Mouse (Mus musculus): ENCODE measurements around the gene Fosb. TPM values are rescaled to one million over a fixed set of nuclear protein-coding genes. Genes with fewer than 3 reads are reported as not detected.

Gene Fosb
- total RNA-seq, 2 experiments from 2014 or later = 5.2 to 9.8 TPM

DNA sequence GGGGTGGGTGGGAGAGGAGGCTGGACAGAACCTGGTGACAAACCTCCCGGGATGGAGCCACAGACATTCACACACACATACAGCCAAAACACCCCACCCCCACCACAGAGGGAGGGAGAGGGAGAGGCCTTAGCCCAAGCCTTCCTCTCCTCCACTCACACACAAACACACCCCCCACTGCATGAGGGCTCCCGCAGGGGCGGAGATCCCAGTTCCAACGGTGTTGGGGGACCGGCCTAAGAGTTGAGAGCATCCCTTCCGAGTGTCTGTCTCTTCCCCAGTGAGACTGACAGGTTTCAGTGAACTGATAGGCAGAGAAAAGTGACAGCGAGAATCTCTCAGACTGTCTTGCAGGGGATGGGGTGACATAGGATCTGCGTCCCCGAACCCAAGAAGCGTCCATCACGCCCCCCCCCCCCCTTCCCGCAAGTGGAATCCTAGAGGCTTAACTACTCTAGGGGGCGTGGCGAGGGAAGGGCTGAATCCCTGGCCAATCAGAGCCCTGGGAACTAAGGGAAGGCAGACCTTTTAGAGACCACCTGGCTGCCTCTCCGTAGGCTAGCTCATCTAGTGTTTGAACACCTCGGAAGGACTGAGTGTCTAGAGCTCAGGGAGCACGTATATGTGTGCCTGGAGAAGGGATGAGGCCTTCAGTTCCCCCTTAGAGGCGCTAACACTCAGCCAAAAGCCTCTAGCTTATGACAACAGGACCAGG is 2.0 kb downstream of the Fosb start:
- DNase-seq (ENCODE audit: extremely low spot score in 1 of 2, low spot score in 1 of 2) = peak; percentile 46 to 57

DNA sequence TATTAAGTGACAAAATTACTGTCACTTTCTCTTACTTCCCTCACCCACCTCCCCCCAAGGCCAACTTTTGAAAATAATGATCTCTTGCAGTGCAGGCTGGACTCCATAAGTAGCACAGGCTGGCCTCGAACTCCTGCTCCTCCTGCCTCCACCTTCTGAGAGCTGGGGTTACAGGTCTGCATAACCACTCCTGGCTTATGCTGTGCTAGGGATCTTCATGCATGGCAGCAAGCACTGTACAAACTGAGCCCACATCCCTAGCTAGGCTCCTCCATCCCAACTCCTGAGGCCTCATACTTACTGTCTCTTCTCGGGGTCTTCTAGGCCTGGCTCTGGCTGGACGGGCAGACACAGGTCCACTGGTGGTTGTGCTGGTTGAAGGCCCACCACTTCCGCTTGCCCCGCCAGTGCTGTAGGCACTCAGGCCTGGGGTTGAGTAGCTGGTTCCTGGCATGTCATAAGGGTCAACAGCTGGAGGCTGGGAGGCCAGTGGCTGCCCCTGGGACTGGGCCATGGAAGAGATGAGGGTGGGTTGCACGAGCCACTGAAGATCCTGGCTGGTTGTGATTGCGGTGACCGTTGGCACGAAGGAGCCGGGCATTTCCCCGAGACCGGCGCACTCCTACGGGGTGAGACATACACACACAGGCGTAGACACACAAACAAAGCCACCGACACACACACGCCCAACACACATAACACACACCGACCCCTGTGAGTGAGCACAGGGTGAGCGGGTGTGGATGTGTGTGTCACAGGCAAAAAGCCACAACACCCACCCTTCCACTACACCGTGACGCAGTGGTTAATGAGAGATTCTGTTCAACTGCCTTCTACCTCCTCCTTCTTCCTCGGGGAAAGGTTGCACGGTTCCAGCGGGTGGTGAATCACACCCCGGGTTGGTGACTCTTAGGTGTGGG is 2.8 kb downstream of the Fosb start:
- DNase-seq (ENCODE audit: extremely low spot score in 1 of 2, low spot score in 1 of 2) = no peak

DNA sequence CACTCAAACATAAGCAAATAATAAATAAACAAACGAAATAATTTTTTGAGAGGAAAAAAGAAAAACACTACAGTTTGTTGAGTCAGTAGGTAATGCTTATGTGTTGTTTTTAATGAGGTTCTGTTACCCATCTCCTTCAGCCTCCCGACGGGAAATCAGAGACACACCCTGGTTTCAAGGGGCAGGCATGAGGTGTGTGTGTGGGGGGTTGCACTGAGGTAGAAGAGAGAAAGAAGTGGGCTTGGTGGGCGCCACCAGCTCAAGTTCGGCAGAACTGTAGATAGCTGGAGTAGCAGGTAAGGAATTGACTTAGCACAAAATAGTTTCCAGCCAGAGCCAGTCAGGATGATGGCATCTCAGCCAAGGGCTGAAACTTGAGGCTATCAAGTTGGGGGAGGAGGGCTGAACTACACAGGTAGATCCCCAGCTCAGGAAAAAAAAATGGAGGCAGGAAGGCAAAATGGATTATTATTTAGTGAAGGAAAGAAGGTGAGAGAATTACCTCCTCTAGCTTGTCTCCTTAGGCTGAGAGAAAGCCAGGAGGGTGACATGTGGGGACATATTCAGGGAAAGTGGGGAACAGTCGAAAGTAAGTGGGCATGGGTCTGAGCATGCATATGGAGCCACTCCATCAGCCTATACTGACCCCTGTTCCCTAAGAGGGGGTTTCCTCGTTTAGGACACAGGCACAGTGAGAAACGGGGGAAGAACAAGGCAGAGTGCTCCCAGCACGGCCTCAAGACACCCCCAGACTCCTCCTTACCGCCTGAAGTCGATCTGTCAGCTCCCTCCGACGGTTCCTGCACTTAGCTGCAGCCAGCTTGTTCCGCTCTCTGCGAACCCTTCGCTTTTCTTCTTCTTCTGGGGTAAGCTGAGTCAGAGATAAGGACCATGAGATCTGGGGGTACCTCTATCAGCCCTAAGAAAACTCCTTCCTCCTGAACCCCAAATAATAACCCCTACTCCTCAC is 3.8 kb downstream of the Fosb start:
- DNase-seq (ENCODE audit: extremely low spot score in 1 of 2, low spot score in 1 of 2) = no peak

DNA sequence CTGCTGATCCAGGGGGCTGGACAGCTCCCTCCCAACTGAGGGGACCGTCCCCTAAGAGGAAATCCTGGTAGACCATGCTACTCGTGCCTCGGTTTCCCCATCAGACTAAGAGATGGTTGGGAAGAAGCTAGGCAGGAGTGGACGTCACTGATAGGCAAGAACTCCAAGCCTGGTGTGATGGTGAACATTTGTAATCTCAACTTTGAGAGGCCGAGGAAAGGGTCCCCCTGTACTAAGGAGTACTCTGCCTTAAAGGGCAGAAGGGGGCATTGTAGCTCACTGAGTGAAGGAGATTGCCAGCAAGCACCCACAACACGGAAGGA is 4.5 kb downstream of the Fosb start:
- no peak for DNase-seq (ENCODE audit: extremely low spot score in 1 of 2, low spot score in 1 of 2)

DNA sequence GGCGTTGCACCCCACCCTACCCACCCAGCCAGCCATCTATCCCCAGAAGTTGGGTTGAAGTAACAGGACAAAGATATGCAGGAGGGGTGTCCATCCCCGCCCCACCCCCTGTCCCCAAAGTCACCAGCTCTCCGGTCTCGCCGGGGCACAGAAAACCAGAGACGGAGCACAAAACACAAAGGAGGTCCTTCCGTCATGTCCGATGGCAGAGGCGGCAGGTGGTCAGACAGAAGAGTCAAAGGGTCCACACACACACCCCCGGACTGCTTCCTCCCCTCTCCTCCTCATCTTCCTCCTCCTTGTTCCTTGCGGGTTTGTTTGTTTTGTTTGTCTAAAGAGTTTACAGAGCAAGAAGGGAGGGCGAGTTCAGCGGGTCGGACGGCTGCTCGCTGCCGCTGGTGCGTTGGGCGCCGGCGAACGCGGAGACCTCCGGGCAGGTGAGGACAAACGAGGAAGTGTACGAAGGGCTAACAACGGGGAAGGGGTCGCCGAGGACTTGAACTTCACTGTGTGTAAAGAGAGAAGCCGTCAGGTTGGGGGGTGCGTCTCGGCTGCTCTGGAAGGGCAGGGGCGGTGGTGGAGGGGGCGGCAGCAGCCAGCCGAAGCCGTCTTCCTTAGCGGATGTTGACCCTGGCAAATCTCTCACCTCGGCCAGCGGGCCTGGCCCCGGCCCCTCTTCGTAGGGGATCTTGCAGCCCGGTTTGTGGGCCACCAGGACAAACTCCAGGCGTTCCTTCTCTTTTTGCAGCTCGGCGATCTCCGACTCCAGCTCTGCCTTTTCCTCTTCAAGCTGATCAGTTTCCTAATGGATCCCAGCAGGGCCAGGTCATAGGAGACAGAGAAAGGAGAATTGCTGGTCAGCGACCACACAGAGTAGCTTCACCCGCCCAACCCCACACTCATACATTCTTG is 5.1 kb downstream of the Fosb start:
- no peak for DNase-seq (ENCODE audit: extremely low spot score in 1 of 2, low spot score in 1 of 2)

DNA sequence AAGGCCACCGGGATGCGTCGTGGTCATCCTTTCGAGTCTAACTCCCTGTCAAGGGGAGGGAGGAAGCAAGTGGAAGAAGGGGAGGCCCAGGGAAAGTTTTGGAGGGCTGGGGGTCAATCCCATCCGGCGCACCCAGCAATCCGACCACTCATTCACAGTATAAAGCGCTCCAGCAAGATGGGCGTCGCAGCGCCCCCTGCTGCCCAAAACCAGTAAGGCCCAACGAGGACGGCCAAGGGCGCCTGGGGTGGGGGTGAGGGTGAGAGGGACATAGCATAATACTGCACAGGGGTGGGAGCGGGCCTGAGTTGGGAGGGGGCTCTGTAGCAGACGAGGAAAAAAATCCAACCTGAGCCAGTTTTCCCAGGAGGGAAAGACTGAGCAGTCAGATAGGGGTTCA is 6.1 kb downstream of the Fosb start:
- DNase-seq (ENCODE audit: extremely low spot score in 1 of 2, low spot score in 1 of 2) = peak; percentile 74 to 83

DNA sequence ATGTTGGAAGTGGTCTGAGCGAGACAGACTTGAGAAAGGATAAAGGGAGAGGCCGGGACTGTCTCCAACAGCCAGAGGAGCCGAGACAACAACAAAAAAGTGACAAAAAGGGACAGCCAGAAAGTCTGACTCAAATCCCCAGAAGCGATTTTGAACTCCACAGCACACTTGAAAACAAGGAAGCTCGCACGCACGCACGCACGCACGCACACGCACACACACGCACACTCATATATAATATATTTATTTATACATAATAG is 6.9 kb downstream of the Fosb start:
- no peak for DNase-seq (ENCODE audit: extremely low spot score in 1 of 2, low spot score in 1 of 2)

DNA sequence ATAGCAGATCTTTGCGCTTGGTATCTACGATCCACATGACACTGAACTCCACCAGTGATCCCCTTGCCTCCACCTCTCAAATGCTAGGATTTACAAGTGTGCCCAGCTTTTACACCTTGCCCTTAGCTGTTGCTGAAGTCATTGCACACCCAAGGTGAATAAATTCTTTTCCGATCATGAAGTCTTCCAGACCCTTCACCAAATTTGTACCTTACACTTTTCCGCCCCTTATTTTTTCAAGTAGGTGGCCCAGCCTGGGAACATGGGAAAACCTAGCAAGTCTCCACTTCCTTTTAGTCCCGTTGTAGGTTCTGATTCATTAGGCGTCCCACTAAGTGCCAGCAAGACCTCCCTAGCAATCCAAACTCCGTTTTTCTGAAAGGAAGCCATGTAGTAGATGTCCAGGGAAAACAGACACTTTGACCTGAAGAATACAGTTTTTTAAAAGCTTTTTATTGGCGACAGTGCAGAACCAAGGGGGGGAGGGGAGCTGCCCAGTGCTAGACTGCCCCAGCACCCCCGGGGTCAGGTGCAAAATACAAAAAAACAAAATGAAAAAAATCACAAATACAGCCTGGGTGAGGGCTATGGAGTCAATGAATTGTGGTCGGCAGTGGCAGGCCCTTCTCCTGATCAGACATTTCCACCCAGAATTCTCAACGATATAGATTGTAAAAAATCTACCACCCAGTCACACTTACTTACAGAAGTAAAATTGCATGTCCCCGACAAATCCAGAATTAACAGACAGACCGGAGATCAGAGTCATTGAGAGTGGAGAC is 7.4 kb downstream of the Fosb start:
- no peak for DNase-seq (ENCODE audit: extremely low spot score in 1 of 2, low spot score in 1 of 2)

DNA sequence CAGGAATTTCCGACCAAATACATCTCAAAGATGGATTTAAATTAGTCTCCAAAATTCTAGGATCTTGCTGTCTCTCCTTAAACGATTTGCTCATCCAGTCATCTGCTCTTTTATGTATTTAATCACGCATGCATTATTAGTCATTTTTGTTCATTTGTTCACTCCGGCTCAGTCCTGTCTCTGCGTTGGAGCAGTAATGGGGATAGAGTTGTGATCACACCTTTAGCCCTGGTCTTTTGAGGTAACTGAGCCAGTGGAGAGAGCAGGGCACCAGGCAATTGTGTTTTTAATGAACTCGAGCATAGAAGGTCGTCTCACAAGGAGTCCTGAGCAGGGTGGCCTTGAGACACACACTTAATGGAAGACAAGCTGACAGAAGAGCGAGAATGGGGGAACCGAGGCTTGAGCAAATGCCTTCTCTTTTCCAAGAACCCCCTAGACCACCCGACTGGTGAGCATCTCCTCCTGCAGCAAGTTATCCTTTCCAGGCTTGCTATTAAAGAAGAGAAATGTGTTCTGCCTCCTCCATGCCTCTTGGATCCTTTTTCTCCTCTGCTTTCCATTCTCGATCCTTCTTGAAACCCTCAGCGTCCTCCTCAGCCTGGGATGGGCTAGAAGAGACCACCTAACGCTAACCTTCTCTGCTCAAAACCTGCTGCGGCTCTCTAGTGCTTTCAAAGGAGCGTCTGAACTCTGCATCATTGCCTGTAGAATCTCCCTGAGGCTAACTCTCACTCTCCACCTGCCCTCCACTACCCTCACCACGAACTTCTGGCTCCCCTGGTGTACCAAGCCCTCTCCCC is 8.2 kb downstream of the Fosb start:
- peak in 1 of 2 experiments; percentile 29 for DNase-seq (ENCODE audit: extremely low spot score in 1 of 2, low spot score in 1 of 2)

DNA sequence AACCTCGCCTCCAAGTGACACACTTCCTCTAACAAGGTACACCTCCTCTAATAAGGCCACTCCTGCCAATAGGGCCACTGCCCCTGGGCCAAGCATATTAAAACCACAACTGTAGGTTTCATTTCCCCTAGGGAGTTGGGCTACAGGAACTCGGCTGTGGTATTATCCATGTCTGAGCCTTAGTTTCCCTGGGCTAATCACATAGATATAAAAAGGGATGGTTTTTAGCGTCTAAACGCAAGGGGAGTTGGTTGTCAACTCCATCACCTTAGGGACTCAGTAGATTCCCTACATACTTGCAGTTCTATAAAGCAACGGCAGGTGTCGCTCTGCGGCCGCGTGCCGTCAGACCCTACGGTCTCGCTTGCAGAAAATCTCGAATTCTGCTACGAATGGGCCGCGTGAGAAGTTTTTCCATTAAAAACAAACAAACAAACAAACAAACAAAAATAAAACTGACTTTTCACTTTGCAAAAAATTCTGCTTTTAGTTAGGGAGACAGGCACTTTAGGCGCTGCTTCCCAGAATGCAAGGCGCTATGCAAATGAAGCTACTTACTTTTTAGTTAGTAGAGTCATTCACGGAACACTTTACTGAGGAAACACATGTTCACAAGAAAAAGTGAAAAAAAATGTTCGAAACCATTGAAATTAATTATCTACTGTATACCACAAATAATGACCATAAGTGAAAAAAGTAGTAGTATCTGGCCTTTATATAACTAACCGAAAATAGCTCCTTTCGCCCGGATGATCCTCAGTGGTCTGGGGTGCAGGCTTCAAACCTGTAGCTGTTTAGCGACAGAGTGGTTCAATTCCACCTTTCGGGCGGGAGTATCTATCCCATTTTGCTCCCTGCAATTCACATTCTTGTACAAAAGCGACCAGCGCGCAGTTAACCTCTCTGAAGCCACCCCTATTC is 9.1 kb downstream of the Fosb start:
- DNase-seq (ENCODE audit: extremely low spot score in 1 of 2, low spot score in 1 of 2) = peak; percentile 64 to 87

DNA sequence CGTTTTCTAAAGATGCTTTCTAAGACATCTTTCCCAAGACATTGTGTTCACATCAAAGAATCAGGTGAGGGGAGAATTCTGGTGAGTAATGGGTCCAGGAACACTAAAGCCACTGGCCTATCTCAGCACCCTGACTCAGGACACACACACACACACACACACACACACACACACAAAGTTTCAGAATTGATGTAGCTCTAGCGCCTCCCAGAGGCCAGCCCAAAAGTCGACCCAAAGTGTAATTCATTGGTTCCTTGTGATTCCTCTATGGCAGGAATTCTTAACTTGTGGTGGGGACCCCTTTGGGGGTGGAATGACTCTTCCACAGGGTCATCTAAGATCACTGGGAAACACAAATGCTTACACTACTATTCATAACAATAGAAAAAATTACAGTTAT is 10.7 kb downstream of the Fosb start:
- DNase-seq (ENCODE audit: extremely low spot score in 1 of 2, low spot score in 1 of 2) = peak in 1 of 2 experiments; percentile 50

DNA sequence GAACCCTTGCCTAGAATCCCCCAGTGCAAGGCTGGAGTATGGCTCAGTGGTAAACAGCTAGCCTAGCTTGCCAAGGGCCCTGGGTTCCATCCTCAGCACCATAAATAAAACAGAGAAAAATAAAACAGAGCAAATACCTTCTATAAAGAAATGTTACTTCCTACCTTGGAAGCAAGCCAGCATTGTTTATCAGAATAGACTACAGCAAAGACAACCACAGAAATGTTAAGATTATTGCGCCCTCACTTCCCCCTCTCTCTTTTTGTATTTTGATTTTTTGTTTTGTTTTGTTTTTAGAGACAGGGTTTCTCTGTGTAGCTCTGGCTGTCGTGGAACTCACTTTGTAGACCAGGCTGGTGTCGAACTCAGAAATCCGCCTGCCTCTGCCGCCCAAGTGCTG is 12.1 kb downstream of the Fosb start:
- DNase-seq (ENCODE audit: extremely low spot score in 1 of 2, low spot score in 1 of 2) = no peak

DNA sequence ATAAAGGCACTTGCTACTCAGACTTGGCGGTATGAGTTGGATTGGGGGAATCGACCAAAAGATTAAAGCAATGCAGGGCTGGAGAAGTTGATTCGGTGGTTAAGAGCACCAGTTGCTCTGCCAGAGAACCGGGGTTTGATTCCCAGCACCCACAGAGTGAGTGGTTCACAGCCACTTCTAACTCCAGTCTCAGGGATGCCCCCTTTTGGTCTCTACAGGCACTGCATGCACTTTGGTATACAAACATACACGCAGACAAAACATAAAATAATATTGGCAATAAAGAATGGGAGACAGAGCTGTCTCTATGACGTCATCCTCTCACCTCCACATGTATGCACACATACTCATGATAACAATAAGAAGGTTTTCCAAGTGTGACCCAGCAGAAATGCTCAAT is 12.8 kb downstream of the Fosb start:
- no peak for DNase-seq (ENCODE audit: extremely low spot score in 1 of 2, low spot score in 1 of 2)

DNA sequence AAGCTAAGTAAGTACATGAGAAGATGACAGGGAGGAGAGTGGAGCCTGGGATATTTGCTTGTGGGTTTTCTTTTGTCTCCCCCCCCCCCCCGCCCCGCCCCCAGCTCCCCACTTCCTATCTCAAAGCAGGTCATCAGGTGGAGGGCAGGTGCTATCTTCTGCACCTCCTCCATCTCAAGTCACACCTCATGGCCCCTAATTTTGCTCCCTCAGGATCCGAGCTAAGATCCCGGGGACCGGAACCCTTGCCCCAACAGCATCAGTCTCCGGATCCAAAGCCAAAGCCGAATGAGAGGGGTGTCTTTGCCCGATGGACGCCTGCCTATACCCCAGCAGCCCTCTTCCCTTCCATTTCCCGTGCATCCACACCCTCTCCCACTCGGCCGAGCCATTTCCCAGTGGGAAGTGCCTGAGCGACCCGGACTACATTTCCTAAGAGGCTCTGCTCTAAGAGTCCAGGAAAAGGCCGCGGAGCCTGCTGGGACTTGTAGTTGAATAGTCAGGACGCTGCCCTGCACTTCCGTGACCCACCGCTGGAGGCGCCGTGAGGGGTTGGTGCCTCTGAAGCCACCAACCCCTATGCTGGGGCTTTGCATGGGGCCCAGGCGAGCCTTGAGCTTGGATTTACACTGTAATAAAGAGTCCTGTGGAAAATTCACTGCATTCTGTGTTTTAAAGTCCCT is 14.2 kb downstream of the Fosb start:
- peak; percentile 98 to 100 for DNase-seq (ENCODE audit: extremely low spot score in 1 of 2, low spot score in 1 of 2)

DNA sequence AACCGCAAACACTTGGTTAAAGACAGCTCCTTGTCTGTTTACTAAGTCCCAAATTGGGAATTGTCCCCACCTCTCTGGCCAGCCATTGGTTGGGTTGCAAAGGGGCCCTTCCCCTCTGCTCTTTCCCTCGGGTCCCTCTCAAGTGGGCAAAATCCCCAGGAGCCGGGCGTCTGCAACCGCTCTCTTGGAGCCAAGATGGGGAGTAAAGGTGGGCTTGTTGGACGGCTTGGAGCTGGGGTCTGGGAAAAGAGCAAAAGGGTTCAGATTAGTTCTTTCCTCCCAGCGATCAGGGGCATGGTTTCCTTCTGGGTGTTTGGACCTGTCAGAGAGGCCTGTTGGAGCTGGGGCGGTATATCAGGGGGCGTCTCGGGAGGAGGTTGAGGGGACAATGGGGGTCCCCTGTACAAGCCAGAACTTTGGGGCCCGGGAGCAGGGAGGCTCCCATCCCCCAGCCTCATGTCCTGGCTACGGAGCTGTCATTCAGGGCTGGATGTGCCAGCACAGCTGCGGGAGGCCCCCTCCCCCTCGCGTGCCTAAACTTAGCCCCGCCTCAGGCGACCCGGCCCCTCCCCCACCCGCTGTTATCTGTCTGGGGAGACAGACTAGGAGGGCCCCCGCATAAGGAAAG is 18.8 kb downstream of the Fosb start:
- DNase-seq (ENCODE audit: extremely low spot score in 1 of 2, low spot score in 1 of 2) = no peak

DNA sequence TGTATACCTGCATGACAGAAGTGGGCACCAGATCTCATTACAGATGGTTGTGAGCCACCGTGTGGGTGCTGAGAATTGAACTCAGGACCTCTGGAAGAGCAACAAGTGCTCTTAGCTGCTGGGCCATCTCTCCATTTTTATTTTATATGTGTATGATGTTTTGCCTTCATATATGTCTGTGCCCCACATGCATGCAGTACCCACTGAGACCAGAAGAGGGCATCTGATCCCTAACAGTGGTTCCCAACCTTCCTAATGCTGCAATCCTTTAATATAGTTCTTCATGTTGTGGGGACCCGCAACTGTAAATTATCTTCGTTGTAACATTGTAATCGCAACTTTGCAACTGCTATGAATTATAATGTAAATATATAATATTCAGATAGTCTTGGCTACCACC is 25.1 kb downstream of the Fosb start:
- peak in 1 of 2 experiments; percentile 76 for DNase-seq (ENCODE audit: extremely low spot score in 1 of 2, low spot score in 1 of 2)
